Mouse (Mus musculus) heart, adult 2 months (tissue): Measurements from ENCODE around the gene Kcnk1. TPM values are rescaled to one million over a fixed set of nuclear protein-coding genes. Genes with fewer than 3 reads are reported as not detected.

Source experiments
- DNase-seq, 2 experiments: peaks; one replicate each; pipeline ENCODE4 v3.0.0; 2021
- H3K27ac ChIP-seq: fragments of 200-600 bp; 2 replicates; pipeline ENCODE4 v1.8.1; 2022
- H3K27me3 ChIP-seq: fragments of 200-500 bp; 2 replicates; pipeline ENCODE4 v1.6.1; 2012; ENCODE audit warnings: mild to moderate bottlenecking, low read length, inconsistent platforms, mixed read lengths; ENCODE audit not compliant: control insufficient read depth, insufficient read depth
- H3K36me3 ChIP-seq: fragments of 200-500 bp; 2 replicates; pipeline ENCODE4 v1.6.1; 2012; ENCODE audit warnings: low read length, inconsistent platforms; ENCODE audit not compliant: control insufficient read depth, insufficient read depth
- H3K4me1 ChIP-seq: fragments of 200-500 bp; 2 replicates; pipeline ENCODE4 v1.6.1; 2011; ENCODE audit warnings: low read length; ENCODE audit not compliant: control insufficient read depth, insufficient read depth
- H3K4me3 ChIP-seq: fragments of 200-600 bp; 2 replicates; pipeline ENCODE4 v1.8.1; 2022
- H3K79me2 ChIP-seq: fragments of 200-500 bp; replicated peaks from 2 replicates; pipeline ENCODE4 v1.6.1; 2012; ENCODE audit warnings: mild to moderate bottlenecking, inconsistent platforms, low read length, moderate library complexity, mixed read lengths; ENCODE audit not compliant: control insufficient read depth, insufficient read depth
- H3K9ac ChIP-seq: fragments of 200-500 bp; 2 replicates; pipeline ENCODE4 v1.6.1; 2012; ENCODE audit warnings: low read depth, mild to moderate bottlenecking, control low read depth, inconsistent platforms, low read length, mixed read lengths
- CTCF ChIP-seq: fragments of 200-600 bp; IDR thresholded peaks from 2 replicates; pipeline ENCODE4 v1.8.1; 2022; ENCODE audit warnings: antibody characterized with exemption, mild to moderate bottlenecking, moderate library complexity
- EP300 ChIP-seq: fragments of 200-500 bp; IDR thresholded peaks from 2 replicates; pipeline ENCODE4 v1.6.1; 2011; ENCODE audit warnings: low read depth, low read length, control low read depth; ENCODE audit not compliant: insufficient read depth
- POLR2A ChIP-seq: fragments of 200-500 bp; IDR thresholded peaks from 2 replicates; pipeline ENCODE4 v1.6.1; 2011; ENCODE audit warnings: mild to moderate bottlenecking, low read depth, low read length, control low read depth; ENCODE audit not compliant: insufficient read depth
- WGBS: fragments of 180-500 bp; shearing (Covaris S2); methylation state at CpG from one replicate; pipeline ENCODE4 v1.1.7; 2018; 5-methylcytosine and 5-hydroxymethylcytosine counted together
- intact Hi-C: fragments of 180-260 bp; cut with DNase I; formaldehyde crosslinking; loops from one replicate; pipeline ENCODE4 v1.15.1; 2025
- polyA plus RNA-seq: library from polyadenylated mRNA; depleted of rRNA; stranded (reverse); fragments of >200 nt; gene quantifications from 2 replicates; pipeline ENCODE4 v1.2.3, GENCODE M21; 2012; rRNA removed
- total RNA-seq, 2 experiments: library from RNA; stranded (reverse); gene quantifications; 2 replicates each; pipeline ENCODE4 v1.2.3; 2021

Gene Kcnk1
- total and polyA plus RNA-seq, 3 experiments: 0.31 to 0.78 TPM; not detected in 1

GRCm38 (mm10) chr8:126068136-126068535, 73.2 kb downstream of the Kcnk1 start:
- TF ChIP-seq CTCF (no peak), POLR2A (no peak), EP300 (no peak)
- Histone ChIP-seq H3K9ac (no peak overlapping the region), H3K27ac (no peak overlapping the region), H3K36me3 (no peaks in the 10 kb centered on the region), H3K4me3 (no peak overlapping the region), H3K4me1 (no peaks in the 10 kb centered on the region), H3K27me3 (no peaks in the 10 kb centered on the region), H3K79me2 (no peaks in the 10 kb centered on the region)
- DNase-seq: no peak
- intact Hi-C loops: no loop called here
- 79% methylated on average over 6 of the region's 6 CpGs for WGBS

DNA sequence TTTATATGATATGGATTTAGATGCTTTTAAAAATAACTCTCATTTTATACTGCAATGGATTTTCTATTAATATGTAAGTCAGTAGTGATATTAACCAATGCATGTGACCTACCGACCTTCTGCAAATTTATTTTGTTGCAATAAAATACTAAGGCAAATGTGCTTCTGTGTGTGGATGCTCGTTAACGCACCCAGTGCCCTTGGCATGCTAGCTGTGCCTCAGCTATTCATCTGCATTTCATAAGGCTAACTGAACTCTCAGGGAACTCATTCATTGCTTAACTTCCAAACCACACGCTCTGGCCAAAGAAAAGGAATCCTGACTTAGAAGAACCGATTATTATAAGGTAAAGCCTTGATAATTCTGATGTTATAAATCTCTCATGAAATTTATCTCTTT, 77.7 kb downstream of the Kcnk1 start:
- Histone ChIP-seq H3K36me3 (no peaks in the 10 kb centered on the region), H3K4me1 (no peaks in the 10 kb centered on the region), H3K79me2 (no peaks in the 10 kb centered on the region), H3K4me3 (no peak overlapping the region), H3K27ac (no peak overlapping the region), H3K9ac (no peak overlapping the region), H3K27me3 (no peaks in the 10 kb centered on the region)
- TF ChIP-seq POLR2A: no peak
- no peak for TF ChIP-seq EP300
- TF ChIP-seq CTCF: no peak
- intact Hi-C loops: no loop called here
- DNase-seq: no peak
- 71% methylated on average over 5 of the region's 5 CpGs for WGBS

GRCm38 (mm10) chr8:126073141-126073740, 78.3 kb downstream of the Kcnk1 start:
- Histone ChIP-seq H3K36me3 (no peaks in the 10 kb centered on the region), H3K79me2 (no peaks in the 10 kb centered on the region), H3K4me3 (no peak overlapping the region), H3K27me3 (no peaks in the 10 kb centered on the region), H3K27ac (no peak overlapping the region), H3K4me1 (no peaks in the 10 kb centered on the region), H3K9ac (no peak overlapping the region)
- intact Hi-C loops: no loop called here
- TF ChIP-seq CTCF (no peak), EP300 (no peak), POLR2A (no peak)
- WGBS: 55% methylated on average over 7 of the region's 7 CpGs
- no peak for DNase-seq

DNA sequence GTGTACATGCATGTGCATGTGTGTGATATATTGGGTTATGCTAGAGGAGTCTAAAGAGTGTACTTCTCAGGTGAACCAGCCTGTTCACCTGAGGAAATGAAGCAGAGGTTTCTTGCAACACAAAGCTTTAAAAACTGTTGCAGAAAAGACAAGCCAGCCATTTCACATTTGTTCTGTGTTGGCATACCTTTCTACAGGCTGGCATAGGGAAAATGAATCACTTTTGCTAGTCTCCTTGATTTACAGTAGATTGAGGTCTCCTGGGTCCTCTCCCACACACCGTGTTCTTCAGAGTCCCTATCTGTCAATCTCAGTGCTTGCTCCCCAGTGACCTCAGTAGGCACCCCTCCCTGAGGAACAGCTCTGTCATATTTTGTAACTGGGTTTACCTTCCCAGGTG, 79.1 kb downstream of the Kcnk1 start:
- TF ChIP-seq EP300: no peak
- TF ChIP-seq POLR2A: no peak
- no peak for TF ChIP-seq CTCF
- H3K4me3 ChIP-seq: no peak overlapping the region
- WGBS: 55% methylated on average over 1 of the region's 1 CpGs
- intact Hi-C loops: no loop called here
- DNase-seq: no peak
- H3K36me3 ChIP-seq: no peaks in the 10 kb centered on the region
- no peak overlapping the region for H3K9ac ChIP-seq
- no peaks in the 10 kb centered on the region for H3K4me1 ChIP-seq
- H3K27ac ChIP-seq: no peak overlapping the region
- H3K27me3 ChIP-seq: no peaks in the 10 kb centered on the region
- no peaks in the 10 kb centered on the region for H3K79me2 ChIP-seq

GRCm38 (mm10) chr8:126075400-126075799, 80.4 kb downstream of the Kcnk1 start:
- Histone ChIP-seq H3K4me1 (no peaks in the 10 kb centered on the region), H3K27ac (no peak overlapping the region), H3K79me2 (no peaks in the 10 kb centered on the region), H3K27me3 (no peaks in the 10 kb centered on the region), H3K36me3 (no peaks in the 10 kb centered on the region), H3K4me3 (no peak overlapping the region), H3K9ac (no peak overlapping the region)
- TF ChIP-seq EP300 (no peak), CTCF (peak; percentile 87)
- intact Hi-C loops: loop anchor here (5.0 kb wide), 1 partner anchor 902 kb away; no protein-coding TSS in a partner anchor
- WGBS: 13% methylated on average over 10 of the region's 10 CpGs
- peak; percentile 48 to 81 for DNase-seq

Other genes with a start within 250 kb of the Kcnk1 start
- under 1 TPM; 0.34 to 0.36 TPM for gene Pcnx2, start 96.9 kb upstream of the Kcnk1 start, total RNA-seq
- gene Pcnx2, start 96.9 kb upstream of the Kcnk1 start, polyA plus RNA-seq: 0.79 and 0.86 TPM in 2 replicates
- 1 to 10 TPM in 1 of 2 experiments, under 1 TPM in 1; 0.66 to 1.1 TPM for gene Map3k21, start 84.7 kb upstream of the Kcnk1 start, total RNA-seq
- 0.50 and 0.51 TPM in 2 replicates for gene Map3k21, start 84.7 kb upstream of the Kcnk1 start, polyA plus RNA-seq